Mouse (Mus musculus) liver, adult 2 months (tissue): ENCODE results near the gene Ugt3a2. TPM values are rescaled to one million over a fixed set of nuclear protein-coding genes. Genes with fewer than 3 reads are reported as not detected.
A peak's percentile ranks its signal among the peaks of the same experiment; 100 is the strongest.

Experiments
- DNase-seq: peaks from one replicate; pipeline ENCODE4 v3.0.0-alpha.2; 2011; ENCODE audit warnings: low read depth, low spot score; ENCODE audit errors: extremely low read depth
- H3K27ac ChIP-seq: fragments of 200-500 bp; replicated peaks from 2 replicates; pipeline ENCODE4 v1.5.1; 2012; ENCODE audit warnings: low read depth, mild to moderate bottlenecking, control low read depth, inconsistent platforms, low read length; ENCODE audit not compliant: insufficient read depth
- H3K27me3 ChIP-seq: fragments of 200-500 bp; 2 replicates; pipeline ENCODE4 v1.6.1; 2012; ENCODE audit warnings: mild to moderate bottlenecking, moderate library complexity, low read length, inconsistent platforms; ENCODE audit not compliant: control insufficient read depth, insufficient read depth
- H3K36me3 ChIP-seq: fragments of 200-500 bp; 2 replicates; pipeline ENCODE4 v1.6.1; 2012; ENCODE audit warnings: low read length, inconsistent platforms; ENCODE audit not compliant: control insufficient read depth, insufficient read depth
- H3K4me1 ChIP-seq: fragments of 200-500 bp; 2 replicates; pipeline ENCODE4 v1.6.1; 2011; ENCODE audit warnings: low read length; ENCODE audit not compliant: control insufficient read depth, insufficient read depth
- H3K4me3 ChIP-seq: fragments of 200-500 bp; 2 replicates; pipeline ENCODE4 v1.5.1; 2011; ENCODE audit warnings: low read depth, mild to moderate bottlenecking, control low read depth, low read length, moderate library complexity; ENCODE audit not compliant: insufficient read depth
- H3K79me2 ChIP-seq: fragments of 200-500 bp; 2 replicates; pipeline ENCODE4 v1.6.1; 2012; ENCODE audit warnings: inconsistent platforms, mild to moderate bottlenecking, low read length, moderate library complexity; ENCODE audit not compliant: control insufficient read depth, insufficient read depth
- H3K9ac ChIP-seq: fragments of 200-500 bp; 2 replicates; pipeline ENCODE4 v1.6.1; 2012; ENCODE audit warnings: low read depth, mild to moderate bottlenecking, control low read depth, inconsistent platforms, low read length
- CTCF ChIP-seq: fragments of 200-500 bp; IDR thresholded peaks from 2 replicates; pipeline ENCODE4 v1.5.1; 2011; ENCODE audit warnings: low read depth, low read length, control low read depth
- POLR2A ChIP-seq: fragments of 200-500 bp; IDR thresholded peaks from 2 replicates; pipeline ENCODE4 v1.6.1; 2011; ENCODE audit warnings: low read length, control low read depth; ENCODE audit not compliant: insufficient read depth; ENCODE audit errors: extremely low read depth
- WGBS: fragments of 180-500 bp; shearing (Covaris S2); methylation state at CpG from one replicate; pipeline ENCODE4 v1.1.7; 2018; 5-methylcytosine and 5-hydroxymethylcytosine counted together
- polyA plus RNA-seq: library from polyadenylated mRNA; depleted of rRNA; stranded (reverse); fragments of >200 nt; gene quantifications from 2 replicates; pipeline ENCODE4 v1.2.3, GENCODE M21; 2012; rRNA removed
- total RNA-seq: library from RNA; depleted of rRNA; stranded (reverse); fragments of >200 nt; gene quantifications from 2 replicates; pipeline ENCODE4 v1.2.3, GENCODE M21; 2014; rRNA removed

Ugt3a2 gene
- total and polyA plus RNA-seq, 2 experiments: 218 to 468 TPM

DNA sequence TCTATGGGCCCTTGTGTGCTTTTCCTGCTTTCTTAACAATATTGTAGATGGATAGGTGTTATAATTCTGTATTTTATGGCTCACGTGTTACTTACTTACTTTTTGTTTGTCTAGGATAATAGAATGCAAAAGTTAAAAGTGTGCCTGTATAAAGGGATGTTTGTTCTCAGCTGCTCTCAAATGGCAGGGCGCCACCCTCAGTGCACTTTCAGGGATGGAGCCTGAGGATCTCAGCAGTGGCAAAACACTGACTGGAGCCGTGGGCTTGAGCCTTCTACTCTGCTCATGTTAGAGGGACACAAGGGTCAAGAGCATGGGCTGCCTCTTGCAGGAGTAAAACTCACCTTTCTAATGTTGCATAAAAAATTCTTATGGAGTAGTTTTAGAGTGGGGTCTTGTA lies 1.7 kb downstream of the Ugt3a2 start:
- peak; percentile 56 for DNase-seq
- H3K4me1 ChIP-seq: peaks cover 8% of the 10 kb centered on the region; the same call in 1 of the 2 replicates
- H3K36me3 ChIP-seq: peaks cover 4% of the 10 kb centered on the region; the same call in 1 of the 2 replicates
- no peak overlapping the region for H3K9ac ChIP-seq
- peaks cover 2% of the 10 kb centered on the region; the same call in 1 of the 2 replicates for H3K79me2 ChIP-seq
- WGBS: 17% methylated on average over 3 of the region's 3 CpGs
- no peak overlapping the region for H3K27ac ChIP-seq
- no peaks in the 10 kb centered on the region for H3K27me3 ChIP-seq
- TF ChIP-seq POLR2A (no peak), CTCF (peak; percentile 17; the same call in 1 of the 2 replicates)
- H3K4me3 ChIP-seq: peak overlapping the region; percentile 3; the same call in 1 of the 2 replicates

DNA sequence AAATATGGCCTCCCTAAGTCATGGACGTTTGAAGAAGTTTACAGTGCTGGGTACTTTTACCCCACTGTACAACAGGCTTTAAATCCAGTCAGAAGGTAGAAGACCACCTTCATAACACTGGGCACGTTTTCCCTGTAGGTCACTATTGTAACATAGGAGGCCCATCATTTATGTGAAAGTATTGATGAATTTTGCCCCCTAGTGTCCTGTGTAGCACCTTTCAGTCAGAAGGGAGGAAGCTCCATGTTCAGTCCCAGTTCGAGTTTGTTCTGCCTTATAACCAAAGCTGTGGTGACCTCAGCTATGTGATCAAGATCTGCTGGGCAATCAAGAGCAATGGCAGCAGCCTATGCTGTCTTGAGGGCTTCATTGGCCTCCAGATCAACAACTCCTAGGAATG lies 13.4 kb downstream of the Ugt3a2 start:
- Histone ChIP-seq H3K27ac (no peak overlapping the region), H3K4me1 (no peaks in the 10 kb centered on the region), H3K4me3 (no peak overlapping the region), H3K36me3 (peaks cover 9% of the 10 kb centered on the region), H3K9ac (no peak overlapping the region), H3K79me2 (no peaks in the 10 kb centered on the region), H3K27me3 (no peaks in the 10 kb centered on the region)
- 45% methylated on average over 3 of the region's 3 CpGs for WGBS
- no peak for DNase-seq
- TF ChIP-seq POLR2A (no peak), CTCF (no peak)

DNA sequence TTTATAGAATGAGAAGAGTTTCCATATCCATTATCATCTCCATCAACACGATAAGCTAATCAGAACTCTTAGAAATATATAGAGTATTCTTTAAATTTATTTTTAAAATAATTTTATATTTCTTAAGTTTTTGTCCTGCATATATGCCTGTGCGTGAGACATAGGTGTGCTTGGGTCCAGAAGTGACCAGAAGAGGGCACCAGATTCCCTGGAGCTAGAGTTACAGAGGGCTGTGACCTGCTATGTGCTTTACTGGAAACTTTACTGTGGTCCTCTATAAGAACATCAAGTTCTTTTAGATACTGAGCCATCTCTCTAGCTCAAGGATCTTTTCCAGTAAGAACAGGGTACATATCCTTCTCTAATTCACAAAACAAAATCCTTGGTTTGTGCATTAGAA lies 27.5 kb downstream of the Ugt3a2 start:
- peak; percentile 43 for TF ChIP-seq CTCF
- no peak for TF ChIP-seq POLR2A
- WGBS: 69% methylated on average over 2 of the region's 2 CpGs
- no peaks in the 10 kb centered on the region; the same call in 1 of the 2 replicates for H3K79me2 ChIP-seq
- H3K27me3 ChIP-seq: no peaks in the 10 kb centered on the region
- H3K9ac ChIP-seq: no peak overlapping the region
- no peak overlapping the region for H3K27ac ChIP-seq
- H3K36me3 ChIP-seq: peaks cover 26% of the 10 kb centered on the region
- no peak overlapping the region for H3K4me3 ChIP-seq
- no peak for DNase-seq
- no peaks in the 10 kb centered on the region for H3K4me1 ChIP-seq

DNA sequence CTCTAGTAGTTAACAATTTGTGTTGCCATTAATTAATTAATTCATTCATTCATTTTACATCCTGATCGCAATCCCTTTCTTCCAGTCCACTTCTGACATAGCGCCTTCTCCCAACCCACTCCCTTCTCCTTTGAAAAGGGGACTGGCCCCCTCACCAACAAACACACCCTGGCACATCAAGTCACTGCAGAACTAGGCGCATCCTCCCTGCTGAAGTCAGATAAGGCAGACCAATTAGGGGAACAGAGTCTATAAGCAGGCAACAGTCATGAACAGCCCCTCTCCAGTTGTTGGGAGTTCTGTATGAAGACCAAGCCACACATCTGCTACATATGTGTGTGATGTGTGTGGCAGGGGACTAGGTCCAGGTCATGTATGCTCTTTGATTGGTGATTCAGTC lies 33.4 kb downstream of the Ugt3a2 start:
- WGBS: 95% methylated on average over 3 of the region's 3 CpGs
- DNase-seq: no peak

DNA sequence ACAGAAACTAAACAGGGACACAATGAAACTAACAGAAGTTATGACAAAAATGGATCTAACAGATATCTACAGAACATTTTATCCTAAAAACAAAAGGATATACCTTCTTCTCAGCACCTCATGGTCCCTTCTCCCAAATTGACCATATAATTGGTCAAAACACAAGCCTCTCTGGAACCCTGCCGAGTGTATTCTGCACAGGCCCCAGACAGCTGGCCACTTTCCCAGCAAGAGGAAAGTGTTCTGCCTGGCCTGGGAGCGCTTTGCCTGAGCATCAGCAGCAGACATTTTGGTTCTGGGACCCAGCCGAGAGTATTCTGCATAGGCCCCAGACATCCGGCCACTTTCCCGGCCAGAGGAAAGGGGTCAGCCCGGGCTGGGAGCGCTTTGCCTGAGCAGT lies 40.9 kb downstream of the Ugt3a2 start:
- DNase-seq: no peak
- Histone ChIP-seq H3K9ac (no peak overlapping the region), H3K4me3 (no peak overlapping the region), H3K79me2 (no peaks in the 10 kb centered on the region), H3K4me1 (no peaks in the 10 kb centered on the region), H3K27me3 (no peaks in the 10 kb centered on the region), H3K27ac (no peak overlapping the region), H3K36me3 (no peaks in the 10 kb centered on the region; the same call in 1 of the 2 replicates)
- WGBS: 91% methylated on average over 7 of the region's 7 CpGs
- TF ChIP-seq CTCF (no peak), POLR2A (no peak)

More for the DNA sequence above, 33.4 kb downstream of the Ugt3a2 start:
- Histone ChIP-seq H3K9ac (no peak overlapping the region), H3K27ac (no peak overlapping the region), H3K4me1 (no peaks in the 10 kb centered on the region), H3K4me3 (no peak overlapping the region), H3K79me2 (no peaks in the 10 kb centered on the region), H3K36me3 (peaks cover 25% of the 10 kb centered on the region), H3K27me3 (no peaks in the 10 kb centered on the region)
- TF ChIP-seq POLR2A: no peak

DNA sequence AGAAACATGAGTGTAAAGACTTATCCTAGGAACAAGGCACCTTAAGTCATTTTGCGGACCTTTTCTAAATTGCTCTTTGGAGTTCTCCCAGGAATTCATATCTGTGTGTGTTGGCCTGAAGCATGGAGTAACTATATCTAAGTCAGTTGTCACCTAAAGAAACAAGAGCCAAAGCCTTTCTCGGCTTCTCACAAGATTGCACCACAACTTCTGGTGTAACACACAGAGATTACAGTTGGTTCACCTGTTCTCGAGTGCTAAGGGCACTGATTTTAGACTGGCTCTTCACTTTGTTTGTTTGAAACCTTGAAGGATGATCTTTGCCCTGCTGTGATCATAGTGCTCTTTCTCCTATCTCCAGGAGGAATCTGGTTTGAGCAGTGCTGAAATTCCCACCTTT lies 74.1 kb downstream of the Ugt3a2 start:
- H3K79me2 ChIP-seq: no peaks in the 10 kb centered on the region
- 74% methylated on average over 3 of the region's 3 CpGs for WGBS
- DNase-seq: no peak

More for the DNA sequence above, 74.1 kb downstream of the Ugt3a2 start:
- no peaks in the 10 kb centered on the region for H3K36me3 ChIP-seq
- TF ChIP-seq POLR2A: no peak
- TF ChIP-seq CTCF: no peak
- no peak overlapping the region for H3K9ac ChIP-seq
- no peak overlapping the region for H3K4me3 ChIP-seq
- H3K4me1 ChIP-seq: no peaks in the 10 kb centered on the region
- no peak overlapping the region for H3K27ac ChIP-seq
- no peaks in the 10 kb centered on the region for H3K27me3 ChIP-seq

Other genes starting within 250 kb of the Ugt3a2 start
- gene Lmbrd2, start 195.0 kb upstream of the Ugt3a2 start, total RNA-seq: 38.4 and 40.8 TPM in 2 replicates
- 17.0 and 23.7 TPM in 2 replicates for gene Lmbrd2, start 195.0 kb upstream of the Ugt3a2 start, polyA plus RNA-seq
- 1.6 and 1.7 TPM in 2 replicates for gene Skp2, start 180.1 kb upstream of the Ugt3a2 start, total RNA-seq
- 0.29 and 0.62 TPM in 2 replicates for gene Skp2, start 180.1 kb upstream of the Ugt3a2 start, polyA plus RNA-seq
- gene Ugt3a1, start 58.7 kb upstream of the Ugt3a2 start, total RNA-seq: 95.4 and 118 TPM in 2 replicates
- 50.9 and 100 TPM in 2 replicates for gene Ugt3a1, start 58.7 kb upstream of the Ugt3a2 start, polyA plus RNA-seq
- gene Capsl, start 100.5 kb downstream of the Ugt3a2 start, total RNA-seq: 0.47 and 0.55 TPM in 2 replicates
- gene Capsl, start 100.5 kb downstream of the Ugt3a2 start, polyA plus RNA-seq: 0.10 TPM in 1 of 2 replicates, not detected in the other
- gene Il7r, start 194.6 kb downstream of the Ugt3a2 start, total RNA-seq: 0.46 and 0.54 TPM in 2 replicates
- gene Il7r, start 194.6 kb downstream of the Ugt3a2 start, polyA plus RNA-seq: 0.06 and 0.09 TPM in 2 replicates